Mouse (Mus musculus) retina, postnatal 1 day (tissue): ENCODE data around the gene Svs1.

Source experiments
- DNase-seq: peaks from one replicate; pipeline ENCODE4 v3.0.0-alpha.2; 2012

Svs1 gene

DNA sequence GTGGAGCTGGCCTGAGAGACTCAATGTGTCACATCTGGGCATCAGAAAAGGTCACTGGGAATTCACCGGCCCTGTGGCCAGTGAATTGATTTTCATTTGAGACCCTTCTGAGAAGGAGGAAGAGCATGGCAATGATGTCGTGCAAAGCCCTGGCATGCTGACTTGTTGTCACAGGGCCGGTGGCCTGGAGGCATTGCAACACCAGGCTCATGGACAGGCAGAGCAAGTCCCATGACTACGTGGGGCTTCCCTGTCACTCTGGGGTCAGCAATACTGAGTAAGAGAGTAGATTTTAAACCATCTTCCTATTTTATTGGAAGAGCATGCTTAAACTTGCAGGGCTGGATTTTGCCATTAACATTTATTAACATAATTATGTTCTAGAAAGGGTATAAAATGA is 26.4 kb downstream of the Svs1 start:
- no peak for DNase-seq

- DNase-seq: no peak
Measured at GRCm38 (mm10) chr6:49013458-49013857, 26.8 kb downstream of the Svs1 start.

GRCm38 (mm10) chr6:49017150-49017549 is 30.5 kb downstream of the Svs1 start:
- no peak for DNase-seq

DNA sequence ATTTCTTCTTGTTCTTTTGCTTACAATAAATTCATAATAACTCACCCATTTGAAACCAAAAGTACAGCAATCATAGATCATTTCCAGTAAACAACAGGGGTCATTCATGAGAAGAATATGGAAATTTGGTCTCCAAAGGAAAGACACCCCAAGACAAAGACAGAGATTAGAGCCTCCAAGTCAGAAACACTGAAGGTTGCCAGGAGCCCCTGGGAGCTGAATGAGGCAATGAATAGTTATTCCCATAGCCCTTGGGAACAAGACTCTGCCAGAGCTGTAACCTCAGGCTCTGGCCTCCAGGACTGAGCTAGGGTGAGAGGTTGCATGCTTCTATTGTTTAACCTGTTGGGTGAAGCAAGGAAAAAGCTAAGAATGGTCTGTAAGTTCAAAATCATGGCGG is 32.7 kb downstream of the Svs1 start:
- DNase-seq: no peak

- DNase-seq: no peak
Measured at GRCm38 (mm10) chr6:49021141-49022012, 34.7 kb downstream of the Svs1 start.

- no peak for DNase-seq
Measured at GRCm38 (mm10) chr6:49022384-49022783, 35.7 kb downstream of the Svs1 start.

GRCm38 (mm10) chr6:49023315-49023714 is 36.7 kb downstream of the Svs1 start:
- no peak for DNase-seq

- DNase-seq: no peak
Measured at GRCm38 (mm10) chr6:49025290-49025689, 38.6 kb downstream of the Svs1 start.

GRCm38 (mm10) chr6:49026496-49026895 is 39.8 kb downstream of the Svs1 start:
- no peak for DNase-seq

GRCm38 (mm10) chr6:49028019-49028418 is 41.4 kb downstream of the Svs1 start:
- DNase-seq: no peak

- DNase-seq: no peak
Measured at GRCm38 (mm10) chr6:49028708-49029107, 42.0 kb downstream of the Svs1 start.

- no peak for DNase-seq
Measured at GRCm38 (mm10) chr6:49031230-49031629, 44.6 kb downstream of the Svs1 start.

DNA sequence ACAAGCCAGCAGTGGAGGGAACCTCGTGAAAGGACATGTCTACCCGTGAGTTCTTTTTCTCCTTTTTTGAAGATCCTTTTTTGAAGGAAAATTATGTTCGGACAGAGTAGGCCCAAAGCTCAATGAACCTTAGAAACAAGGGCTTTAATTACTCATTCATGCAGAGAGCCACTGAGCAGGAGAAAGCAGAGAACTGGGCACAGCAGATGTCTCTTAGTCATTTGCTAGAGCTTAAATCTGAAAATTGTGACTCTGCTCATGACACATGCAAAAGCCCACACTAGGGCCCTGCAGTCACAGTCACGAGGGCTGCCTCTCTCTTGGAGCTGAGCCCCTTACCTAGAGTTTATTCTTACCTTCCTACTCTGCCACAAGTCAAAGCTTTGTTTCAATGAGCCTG is 46.1 kb downstream of the Svs1 start:
- DNase-seq: no peak

- no peak for DNase-seq
Measured at GRCm38 (mm10) chr6:49036275-49037267, 49.9 kb downstream of the Svs1 start, which contains the start of gene Gpnmb. Gpnmb (plus strand) TSS chr6:49036546.

DNA sequence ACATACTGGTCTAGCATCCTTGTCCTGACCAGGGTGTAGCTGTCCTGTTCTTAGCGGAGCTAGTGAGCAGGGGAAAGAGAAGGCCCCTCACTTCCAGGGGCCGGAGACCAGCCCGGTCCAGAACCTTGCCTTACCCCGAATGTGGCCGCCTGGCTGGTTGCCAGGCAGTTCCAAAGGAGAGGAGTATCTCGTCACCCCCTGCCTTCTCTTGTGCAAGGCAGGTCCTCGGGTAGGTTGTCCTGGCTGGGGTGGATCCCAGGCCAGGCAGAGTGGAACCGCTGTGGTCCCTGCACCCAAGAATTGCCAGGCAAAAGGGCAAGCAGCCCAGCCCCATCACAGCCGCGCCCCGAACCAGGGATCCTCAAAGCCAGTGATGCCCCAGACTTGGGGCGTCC is 50.6 kb downstream of the Svs1 start:
- no peak for DNase-seq

GRCm38 (mm10) chr6:49039470-49040180 is 53.0 kb downstream of the Svs1 start:
- DNase-seq: peak; percentile 70
